Mouse (Mus musculus): ENCODE data around the gene Oasl2.

DNA sequence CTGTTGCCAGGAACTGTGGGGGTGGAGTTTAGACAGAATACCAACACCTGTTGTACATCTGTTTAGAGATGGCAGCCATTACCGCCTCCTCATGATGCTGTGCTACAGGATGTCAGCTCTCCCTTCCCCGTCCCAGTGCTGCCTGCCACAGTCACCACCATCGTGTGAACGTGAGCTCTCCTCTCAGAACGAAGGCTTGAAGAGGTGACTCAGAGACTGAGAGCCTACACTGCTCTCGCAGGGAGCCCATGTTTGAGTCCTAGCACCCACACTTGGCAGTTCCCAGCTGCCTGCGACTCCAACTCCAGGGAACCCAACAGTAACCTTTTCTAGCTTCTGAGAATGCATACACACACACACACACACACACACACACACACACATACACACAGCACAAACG is 18.1 kb downstream of the Oasl2 start:
- TF ChIP-seq CTCF (IDR thresholded peaks at IDR 0.05; ENCODE audit: low read depth, low read length) (no peak), GATA1 (IDR thresholded peaks at IDR 0.05; ENCODE audit: borderline replicate concordance, low read length) (no peak), GATA2 (IDR thresholded peaks at IDR 0.05; ENCODE audit: borderline replicate concordance, low read depth, low read length) (no peak)
